Mouse (Mus musculus) spleen, adult 2 months (tissue): ENCODE data around the gene Ptprt.

Source experiments
- CTCF ChIP-seq: fragments of 200-500 bp; IDR thresholded peaks from 2 replicates; pipeline ENCODE4 v1.5.1; 2011; ENCODE audit warnings: mild to moderate bottlenecking, inconsistent platforms; ENCODE audit not compliant: insufficient read depth, insufficient read length, insufficient replicate concordance; ENCODE audit errors: extremely low read depth
- POLR2A ChIP-seq: fragments of 200-500 bp; IDR thresholded peaks from 2 replicates; pipeline ENCODE4 v1.6.1; 2011; ENCODE audit warnings: low read depth, low read length, inconsistent platforms

DNA sequence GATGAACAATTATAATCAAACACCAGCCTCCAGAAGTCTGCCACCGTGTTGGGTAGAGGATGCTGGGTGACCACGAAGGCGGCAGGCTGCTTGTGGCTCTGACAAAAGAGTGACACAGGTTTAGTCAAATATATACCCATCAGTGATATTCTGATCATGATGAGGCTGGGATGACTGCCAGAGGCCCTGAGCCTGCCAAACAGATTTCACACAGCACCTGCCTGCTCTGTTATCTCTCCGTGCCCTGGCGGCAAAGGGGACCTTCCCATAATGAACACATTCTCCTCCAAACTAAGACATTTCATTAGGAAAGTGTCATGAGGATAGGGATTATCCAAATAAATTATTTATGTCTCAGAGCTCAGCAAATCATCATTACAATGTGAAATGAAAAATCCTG is 1113.6 kb downstream of the Ptprt start:
- no peak for TF ChIP-seq CTCF
- TF ChIP-seq POLR2A, result no peak
